Mouse (Mus musculus) lung, adult 2 months (tissue): ENCODE measurements around the gene Lypla2. TPM values are rescaled to one million over a fixed set of nuclear protein-coding genes. Genes with fewer than 3 reads are reported as not detected.
"Not testable (repeated sequence)": the region's sequence is repeated elsewhere in the genome, so short reads cannot be mapped to it uniquely, and the experiment has no call there.

Experiments
- DNase-seq: peaks from one replicate; pipeline ENCODE4 v3.0.0; 2022
- H3K4me1 ChIP-seq: fragments of 200-500 bp; 2 replicates; pipeline ENCODE4 v1.6.1; 2011; ENCODE audit warnings: low read length; ENCODE audit not compliant: control insufficient read depth, insufficient read depth
- H3K4me3 ChIP-seq: fragments of 200-500 bp; replicated peaks from 2 replicates; pipeline ENCODE3; 2011; ENCODE audit warnings: low read depth, mild to moderate bottlenecking, control low read depth, low read length; ENCODE audit errors: extremely low read depth
- CTCF ChIP-seq: fragments of 200-500 bp; IDR thresholded peaks from 2 replicates; pipeline ENCODE4 v1.5.1; 2011; ENCODE audit warnings: mild to moderate bottlenecking, low read length, control low read depth; ENCODE audit not compliant: insufficient read depth
- POLR2A ChIP-seq: fragments of 200-500 bp; IDR thresholded peaks from 2 replicates; pipeline ENCODE4 v1.6.1; 2011; ENCODE audit warnings: low read depth, mild to moderate bottlenecking, control low read depth, low read length, borderline replicate concordance; ENCODE audit errors: extremely low read depth
- WGBS: fragments of 180-500 bp; shearing (Covaris S2); methylation state at CpG from one replicate; pipeline ENCODE4 v1.1.7; 2018; 5-methylcytosine and 5-hydroxymethylcytosine counted together
- polyA plus RNA-seq: library from polyadenylated mRNA; depleted of rRNA; stranded (reverse); fragments of >200 nt; gene quantifications from 2 replicates; pipeline ENCODE4 v1.2.3, GENCODE M21; 2012

Lypla2 gene
- polyA plus RNA-seq, 1 experiment = 123 TPM

DNA sequence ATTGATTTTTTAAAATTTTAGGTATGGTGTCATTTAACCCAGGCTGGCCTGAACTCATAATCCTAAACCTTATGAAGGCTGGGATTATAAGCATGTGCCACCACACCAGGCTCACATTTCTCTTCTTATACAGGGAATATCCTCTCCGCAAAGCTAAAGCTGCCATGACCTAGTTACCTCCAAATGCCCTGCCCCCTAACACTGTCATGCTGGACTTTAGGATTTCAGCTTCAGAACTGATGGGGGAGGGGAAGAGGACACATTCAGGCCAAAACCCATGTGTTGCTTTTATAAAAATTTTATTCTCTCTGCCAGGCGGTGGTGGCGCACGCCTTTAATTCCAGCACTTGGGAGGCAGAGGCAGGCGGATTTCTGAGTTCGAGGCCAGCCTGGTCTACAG lies 21.5 kb upstream of the Lypla2 start:
- DNase-seq = no peak
- Histone ChIP-seq H3K4me3 (no peak overlapping the region), H3K4me1 (no peaks in the 10 kb centered on the region)
- no peak for TF ChIP-seq POLR2A
- TF ChIP-seq CTCF = no peak
- WGBS = 96% methylated on average over 6 of the region's 6 CpGs

DNA sequence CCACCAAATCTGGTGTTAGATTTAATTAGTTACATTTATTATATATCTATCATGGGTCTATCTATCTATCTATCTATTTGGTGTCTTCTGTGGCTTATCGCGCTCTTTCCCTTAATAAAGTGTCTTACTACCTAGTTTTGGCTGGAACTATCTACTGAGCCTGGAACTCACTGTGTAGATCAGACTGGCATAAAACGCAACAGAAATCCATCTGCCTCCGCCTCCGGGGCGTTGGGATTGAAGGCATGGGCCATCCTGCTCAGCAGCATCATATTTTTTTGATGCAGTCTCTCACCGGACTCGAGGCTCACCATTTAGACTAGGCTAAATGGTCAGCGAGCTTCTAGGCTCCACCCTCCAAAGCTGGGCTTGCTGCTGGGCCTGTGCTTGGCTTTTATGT lies 15.3 kb upstream of the Lypla2 start:
- 68% methylated on average over 9 of the region's 9 CpGs for WGBS
- Histone ChIP-seq H3K4me3 (no peak overlapping the region), H3K4me1 (no peaks in the 10 kb centered on the region; the same call in 1 of the 2 replicates)
- TF ChIP-seq POLR2A = no peak
- no peak for DNase-seq

DNA sequence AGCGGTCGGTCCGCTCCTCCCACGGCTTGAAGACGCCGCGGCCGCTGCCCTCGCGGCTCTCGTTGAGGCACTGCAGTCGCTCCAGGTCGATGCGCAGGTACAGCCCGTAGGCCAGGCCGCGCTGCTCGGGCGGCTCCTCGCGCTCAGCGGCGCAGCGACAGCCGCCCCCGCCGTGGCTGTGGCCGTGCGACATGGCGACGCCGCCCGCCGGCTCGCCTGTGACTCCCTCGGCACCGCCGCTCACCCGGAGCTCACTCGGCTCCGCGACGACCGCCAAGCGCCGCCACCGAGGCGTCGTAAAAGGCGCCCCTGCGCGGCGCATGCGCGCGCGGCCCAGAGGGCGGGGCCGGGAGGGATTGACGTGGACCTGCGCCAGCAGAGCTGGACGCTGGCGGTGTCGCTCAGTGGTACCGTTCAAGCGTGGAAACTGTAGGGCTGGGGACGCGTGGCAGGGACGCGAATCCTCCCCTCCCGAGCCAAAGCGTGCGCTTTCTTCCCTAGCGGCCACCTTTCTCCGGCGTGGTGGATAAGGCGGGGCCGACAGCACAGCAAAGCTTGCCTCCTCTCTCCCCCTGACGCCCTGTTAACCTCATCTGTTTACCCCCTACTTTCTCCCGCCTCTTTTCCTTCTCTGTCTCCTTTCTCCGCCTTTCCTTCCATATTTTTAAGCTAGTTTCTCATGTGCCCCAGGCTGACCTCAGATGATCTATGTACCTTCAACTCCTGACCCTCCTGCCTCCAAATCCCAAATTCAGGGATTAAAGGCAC lies 14.7 kb upstream of the Lypla2 start, which contains the start of gene Pithd1:
Gene Pithd1, minus strand, starts transcription at position 322 of the 768 bp plus-strand sequence.
- under 1% methylated on average over 81 of the region's 81 CpGs for WGBS
- no peaks in the 10 kb centered on the region; the same call in 1 of the 2 replicates for H3K4me1 ChIP-seq
- peak within 1 kb of the TSS; percentile 89 for H3K4me3 ChIP-seq
- TF ChIP-seq CTCF = no peak
- peak; percentile 94 for TF ChIP-seq POLR2A
- peak; percentile 90 for DNase-seq

DNA sequence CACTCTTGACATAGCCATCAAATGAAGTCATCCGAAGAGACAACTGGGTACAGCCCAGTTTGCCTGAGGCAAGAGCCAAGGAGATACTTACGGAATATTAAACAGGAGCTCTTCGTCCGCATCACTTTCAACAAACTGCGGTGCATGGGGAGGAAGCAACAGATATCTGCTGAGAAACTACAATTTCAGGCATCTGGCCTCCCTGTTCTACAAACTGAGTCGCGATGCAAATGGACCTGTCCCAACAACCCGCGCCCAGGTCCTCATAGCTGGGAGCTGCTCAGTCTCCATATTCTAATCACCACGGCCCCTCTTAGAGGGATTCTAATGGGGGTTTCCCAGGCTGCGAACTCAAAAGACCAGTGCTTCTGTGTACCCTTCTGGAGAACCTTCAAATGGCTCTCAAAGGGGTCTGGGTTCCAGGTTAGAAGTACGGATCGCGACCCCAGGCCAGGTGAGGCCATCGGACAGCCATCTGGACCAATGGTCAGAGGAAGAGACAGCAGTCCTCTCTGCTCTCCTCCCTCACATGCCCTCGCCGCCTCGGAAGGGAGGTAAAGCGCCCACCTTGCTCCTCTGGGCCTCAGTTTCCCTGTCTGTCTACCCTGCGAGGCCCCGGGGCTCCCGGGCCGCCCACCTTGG lies 14.0 kb upstream of the Lypla2 start:
- 7% methylated on average over 23 of the region's 23 CpGs for WGBS
- TF ChIP-seq POLR2A (no peak), CTCF (no peak)
- H3K4me1 ChIP-seq = no peaks in the 10 kb centered on the region; the same call in 1 of the 2 replicates

DNA sequence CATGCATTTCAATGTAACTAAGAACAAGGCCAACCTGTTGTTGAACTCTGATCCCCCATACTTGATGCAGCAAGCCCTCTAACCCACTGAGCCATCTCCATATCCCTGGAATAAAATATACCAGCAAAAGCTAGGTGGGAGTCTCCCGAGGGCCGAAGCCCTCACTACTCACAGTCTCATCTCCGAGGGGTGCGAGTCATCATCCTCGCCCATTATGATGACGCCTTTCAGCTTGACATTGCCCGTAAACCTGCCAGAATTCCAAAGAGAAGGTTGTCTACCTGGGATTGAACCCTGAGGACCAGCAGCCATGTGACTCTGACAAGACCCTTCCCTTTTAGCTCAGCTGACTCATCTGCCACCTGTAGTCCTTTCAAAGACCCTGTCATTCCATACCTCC lies 13.3 kb upstream of the Lypla2 start:
- no peak overlapping the region for H3K4me3 ChIP-seq
- DNase-seq = no peak
- 84% methylated on average over 7 of the region's 7 CpGs for WGBS
- H3K4me1 ChIP-seq = no peaks in the 10 kb centered on the region; the same call in 1 of the 2 replicates
- TF ChIP-seq POLR2A (no peak), CTCF (no peak)

More for the DNA sequence above, 14.0 kb upstream of the Lypla2 start:
- H3K4me3 ChIP-seq = peak overlapping the region; percentile 89
- no peak for DNase-seq

DNA sequence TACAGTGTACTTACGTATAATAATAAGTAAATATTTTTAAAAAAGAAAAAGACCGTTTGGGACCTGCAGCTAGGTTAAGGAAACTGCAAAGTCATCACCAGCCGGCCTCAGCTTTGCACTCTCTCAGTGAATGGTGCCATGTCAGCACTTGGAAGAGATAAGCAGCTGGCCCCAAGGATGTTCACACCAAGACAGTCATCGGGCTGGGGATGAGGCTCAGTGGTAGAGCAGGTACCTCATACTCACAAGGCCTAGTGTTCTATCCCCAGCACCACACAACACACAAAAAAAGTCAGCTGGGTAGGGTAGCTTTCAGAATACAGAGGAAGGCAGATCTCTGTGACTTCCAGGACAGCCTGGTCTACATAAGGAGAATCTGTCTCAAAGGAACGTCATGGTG lies 12.8 kb upstream of the Lypla2 start:
- DNase-seq = no peak
- no peak overlapping the region for H3K4me3 ChIP-seq
- H3K4me1 ChIP-seq = no peaks in the 10 kb centered on the region; the same call in 1 of the 2 replicates
- no peak for TF ChIP-seq POLR2A
- no peak for TF ChIP-seq CTCF
- 82% methylated on average over 5 of the region's 5 CpGs for WGBS

DNA sequence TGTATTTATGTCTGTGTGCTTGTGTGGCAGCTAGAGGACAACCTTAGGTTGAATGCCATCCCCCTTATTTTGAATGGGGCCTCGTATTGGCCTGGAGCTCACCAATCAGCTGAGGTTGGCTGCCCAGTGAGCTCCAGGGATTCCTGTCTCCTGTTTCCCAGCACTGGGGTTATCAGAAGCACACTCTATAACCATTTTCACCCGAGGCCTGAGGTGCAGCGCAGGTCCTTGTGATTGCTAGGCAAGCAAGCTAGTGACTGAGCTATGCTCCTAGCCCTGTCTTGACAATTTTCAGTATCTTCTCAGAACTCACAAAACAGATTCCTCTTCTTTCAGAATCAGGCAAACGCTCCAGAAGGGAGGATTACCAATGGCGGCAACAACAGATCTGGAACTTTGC lies 12.1 kb upstream of the Lypla2 start:
- Histone ChIP-seq H3K4me1 (no peaks in the 10 kb centered on the region; the same call in 1 of the 2 replicates), H3K4me3 (no peak overlapping the region)
- TF ChIP-seq CTCF = no peak
- no peak for TF ChIP-seq POLR2A
- WGBS = 80% methylated on average over 5 of the region's 5 CpGs
- DNase-seq = no peak

DNA sequence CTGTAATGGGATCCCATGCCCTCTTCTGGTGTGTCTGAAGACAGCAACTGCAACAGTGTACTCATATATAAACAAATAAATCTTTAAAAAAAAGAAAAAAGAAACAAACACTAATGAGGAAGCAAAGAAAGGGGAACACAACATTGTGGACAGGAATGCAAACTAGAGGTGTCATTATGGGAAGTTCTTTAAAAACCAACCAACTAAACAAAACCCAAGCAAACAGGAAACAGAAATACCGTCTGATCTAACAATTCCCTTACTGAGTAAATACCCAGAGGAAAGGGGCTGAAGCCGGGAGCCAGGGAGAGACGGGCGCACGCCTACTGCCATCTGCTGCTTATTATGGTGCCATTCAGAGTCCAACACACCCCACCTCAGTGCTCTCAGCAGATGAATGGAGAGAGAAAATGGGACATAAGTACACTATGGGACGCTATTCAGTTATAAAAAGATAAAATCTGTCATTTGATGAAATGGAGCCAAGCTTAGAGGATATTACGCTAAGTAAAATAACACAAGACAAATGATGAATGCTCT lies 9.2 kb upstream of the Lypla2 start:
- no peaks in the 10 kb centered on the region; the same call in 1 of the 2 replicates for H3K4me1 ChIP-seq
- 46% methylated on average over 7 of the region's 7 CpGs for WGBS
- no peak overlapping the region for H3K4me3 ChIP-seq
- no peak for TF ChIP-seq POLR2A
- no peak for DNase-seq

DNA sequence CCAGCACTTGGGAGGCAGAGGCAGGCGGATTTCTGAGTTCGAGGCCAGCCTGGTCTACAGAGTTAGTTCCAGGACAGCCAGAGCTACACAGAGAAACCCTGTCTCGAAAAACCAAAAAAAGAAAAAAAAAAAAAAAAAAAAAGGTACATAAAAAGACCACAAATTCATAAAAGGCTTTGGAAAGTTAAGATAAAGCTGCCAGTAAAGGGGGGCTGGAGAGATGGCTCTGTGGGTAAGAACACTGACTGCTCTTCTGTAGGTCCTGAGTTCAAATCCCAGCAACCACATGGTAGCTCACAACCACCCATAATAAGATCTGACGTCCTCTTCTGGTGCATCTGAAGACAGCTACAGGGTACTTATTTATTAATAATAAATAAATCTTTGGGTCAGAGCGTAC lies 7.8 kb upstream of the Lypla2 start:
- H3K4me3 ChIP-seq, H3K4me1 ChIP-seq, DNase-seq: not testable (repeated sequence)
- 94% methylated on average over 5 of the region's 5 CpGs for WGBS

DNA sequence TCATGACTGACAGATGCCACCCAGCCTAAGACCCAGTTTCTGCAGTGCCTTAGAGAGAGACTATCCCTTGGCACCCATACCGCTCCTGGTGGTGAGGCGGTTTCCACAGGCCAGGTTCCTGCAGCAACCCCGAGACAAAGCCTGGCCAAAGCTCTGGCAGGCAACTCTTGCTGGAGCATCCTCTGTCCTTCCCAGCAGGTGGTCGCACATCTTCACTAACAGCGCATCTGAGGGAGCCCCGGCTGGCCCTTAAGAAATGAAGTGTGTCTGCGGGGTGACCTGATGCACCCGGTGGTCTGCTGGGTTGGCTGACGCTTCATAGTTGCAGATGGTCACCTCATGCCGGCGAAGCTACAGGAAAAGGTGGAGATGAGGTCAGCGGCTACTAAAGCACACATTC lies 3.7 kb upstream of the Lypla2 start:
- Histone ChIP-seq H3K4me3 (no peak overlapping the region), H3K4me1 (peaks cover 10% of the 10 kb centered on the region)
- TF ChIP-seq CTCF = no peak
- no peak for TF ChIP-seq POLR2A
- DNase-seq = no peak
- 94% methylated on average over 12 of the region's 12 CpGs for WGBS
